Mouse (Mus musculus): ENCODE data around the gene Mmp21. TPM values are rescaled to one million over a fixed set of nuclear protein-coding genes. Genes with fewer than 3 reads are reported as not detected.

Gene Mmp21
- not detected in 2 replicates for total RNA-seq (2012; rRNA removed)
- total RNA-seq (2014; rRNA removed), result not detected in 2 replicates
- 0.15 and 0.17 TPM in 2 replicates for polyA plus RNA-seq (2012; ENCODE audit: insufficient read length, low read depth)

DNA sequence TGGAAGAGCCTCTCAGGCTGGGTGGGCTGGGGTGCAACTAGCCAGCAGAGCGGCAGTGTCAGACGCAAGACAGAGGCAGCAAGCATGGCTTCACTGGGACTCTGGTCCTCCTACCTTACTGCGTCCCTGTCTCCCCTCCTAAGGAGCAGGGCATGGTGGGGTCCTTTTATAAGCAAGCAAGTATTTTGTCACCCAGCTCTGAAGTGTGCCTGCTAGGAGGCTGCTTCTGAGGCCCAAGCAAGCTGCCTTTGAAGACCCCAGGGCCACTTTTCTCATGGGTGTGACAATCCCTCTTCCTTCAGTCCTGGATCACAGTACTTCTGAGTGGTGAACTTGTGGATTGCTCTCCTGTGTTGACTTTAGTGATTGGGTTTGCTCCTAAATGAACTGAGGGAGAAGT is at the start of gene Mmp21:
TSS of gene Mmp21 (minus strand) at position 101 of the 400 bp plus-strand sequence.
- Histone ChIP-seq H3K9me3 (replicated peaks; ENCODE audit: low read length) (no peaks in the 10 kb centered on the region), H3K79me2 (replicated peaks; ENCODE audit: control insufficient read depth, extremely low read depth, insufficient read depth, poor library complexity, severe bottlenecking) (no peaks in the 10 kb centered on the region), H3K36me3 (replicated peaks in 1 of 2; ENCODE audit: control insufficient read depth in 1 of 2, insufficient read depth in 1 of 2, low read length in 1 of 2) (peaks cover 3 to 21% of the 10 kb centered on the region in 2 experiments), H3K4me1 (ENCODE audit: control insufficient read depth in 1 of 2, insufficient read depth in 2 of 2) (peaks cover 0 to 15% of the 10 kb centered on the region in 2 experiments; a peak in 2 of 4 replicates), H3K9ac (ENCODE audit: insufficient read depth, low read depth) (no peak within 1 kb of the TSS), H3K27ac (ENCODE audit: insufficient read depth, low read depth) (no peak within 1 kb of the TSS), H3K27me3 (replicated peaks) (no peaks in the 10 kb centered on the region), H3K4me2 (ENCODE audit: insufficient read depth, low read depth, poor library complexity, severe bottlenecking) (no peak within 1 kb of the TSS), H3K4me3 (replicated peaks in 1 of 3; ENCODE audit: low read depth in 2 of 3, low read length in 2 of 3, poor library complexity in 1 of 3) (no peak within 1 kb of the TSS)
- no peak for DNase-seq (ENCODE audit: extremely low read depth)
- in situ Hi-C loops (cut with MboI; ENCODE audit: low pct_ligation_motif_present, low pct_unique_long_range_greater_than_20kb, low sequenced_read_pairs), result no loop called here
- dilution Hi-C loops (cut with MboI; ENCODE audit: extremely low pct_ligation_motif_present, extremely low pct_unique_long_range_greater_than_20kb, low sequenced_read_pairs), result no loop called here
- no peak for TF ChIP-seq SMC3 (IDR thresholded peaks at IDR 0.05; ENCODE audit: low read depth, low read length)

DNA sequence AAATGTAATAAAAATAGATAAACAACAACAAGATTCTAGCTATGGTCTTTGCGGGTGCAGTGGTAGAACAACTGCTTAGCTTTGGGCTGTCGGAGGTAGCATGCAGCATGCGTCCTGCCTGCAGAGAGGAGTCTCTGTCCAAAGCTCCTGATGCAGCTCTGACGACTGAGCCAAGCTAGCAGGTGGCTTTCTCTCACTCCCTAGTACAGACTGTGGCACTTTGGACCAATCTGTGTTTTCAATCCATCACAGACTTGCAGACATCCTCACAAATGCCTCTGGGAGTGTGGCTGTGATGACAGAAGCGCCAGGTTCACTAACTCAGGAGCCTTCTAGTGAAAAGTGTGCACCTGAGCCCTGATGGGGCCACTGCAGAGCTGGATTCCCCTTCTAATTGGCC is 49.5 kb upstream of the Mmp21 start:
- no peaks in the 10 kb centered on the region for H3K9me3 ChIP-seq (replicated peaks; ENCODE audit: low read length)
- H3K79me2 ChIP-seq (replicated peaks; ENCODE audit: control insufficient read depth, extremely low read depth, insufficient read depth, poor library complexity, severe bottlenecking), result no peaks in the 10 kb centered on the region
- no peak overlapping the region for H3K4me2 ChIP-seq (ENCODE audit: insufficient read depth, low read depth, poor library complexity, severe bottlenecking)
- dilution Hi-C loops (cut with MboI; ENCODE audit: extremely low pct_ligation_motif_present, extremely low pct_unique_long_range_greater_than_20kb, low sequenced_read_pairs) (no loop called here), in situ Hi-C loops (cut with MboI; ENCODE audit: low pct_ligation_motif_present, low pct_unique_long_range_greater_than_20kb, low sequenced_read_pairs) (no loop called here)
- H3K9ac ChIP-seq (ENCODE audit: insufficient read depth, low read depth), result no peak overlapping the region
- TF ChIP-seq JUND (conservative IDR thresholded peaks at IDR 0.05; ENCODE audit: low read depth, low read length), result no peak
- no peak for TF ChIP-seq MAFK (IDR thresholded peaks at IDR 0.05; ENCODE audit: insufficient replicate concordance, low read length)
- no peak for TF ChIP-seq MEF2A (IDR thresholded peaks at IDR 0.05; ENCODE audit: borderline replicate concordance, low read depth, low read length)
- no peak for TF ChIP-seq USF1 (IDR thresholded peaks at IDR 0.05; ENCODE audit: low read depth, low read length)
- peaks cover 26 to 49% of the 10 kb centered on the region in 2 experiments for H3K36me3 ChIP-seq (replicated peaks in 1 of 2; ENCODE audit: control insufficient read depth in 1 of 2, insufficient read depth in 1 of 2, low read length in 1 of 2)
- no peak overlapping the region for H3K27ac ChIP-seq (ENCODE audit: insufficient read depth, low read depth)
- no peak for DNase-seq (ENCODE audit: extremely low read depth)
- H3K4me1 ChIP-seq (ENCODE audit: control insufficient read depth in 1 of 2, insufficient read depth in 2 of 2), result no peaks in the 10 kb centered on the region
- H3K4me3 ChIP-seq (replicated peaks in 1 of 3; ENCODE audit: low read depth in 2 of 3, low read length in 2 of 3, poor library complexity in 1 of 3), result no peak overlapping the region
- no peaks in the 10 kb centered on the region for H3K27me3 ChIP-seq (replicated peaks)

DNA sequence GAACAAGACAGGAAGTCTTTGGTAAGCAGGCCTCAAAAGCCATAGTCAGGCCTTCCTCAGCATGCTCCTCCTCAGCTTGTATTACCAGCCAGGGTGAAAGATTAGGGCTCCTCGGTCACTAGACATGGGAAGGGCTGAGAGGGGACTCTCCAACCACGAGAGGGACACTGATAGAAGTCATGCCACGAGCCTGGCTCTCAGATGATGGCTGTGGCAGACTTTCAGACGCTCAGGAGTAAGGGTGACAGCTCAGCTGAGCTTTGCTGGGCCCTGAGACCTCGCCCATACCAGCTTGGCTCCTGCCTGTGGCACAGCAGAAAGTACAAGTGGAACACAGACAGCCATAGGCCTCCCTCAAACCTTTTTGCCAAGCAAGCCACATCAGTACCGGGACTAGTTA is 47.2 kb upstream of the Mmp21 start:
- Histone ChIP-seq H3K4me1 (ENCODE audit: control insufficient read depth in 1 of 2, insufficient read depth in 2 of 2) (no peaks in the 10 kb centered on the region), H3K79me2 (replicated peaks; ENCODE audit: control insufficient read depth, extremely low read depth, insufficient read depth, poor library complexity, severe bottlenecking) (no peaks in the 10 kb centered on the region), H3K4me3 (replicated peaks in 1 of 3; ENCODE audit: low read depth in 2 of 3, low read length in 2 of 3, poor library complexity in 1 of 3) (no peak overlapping the region), H3K9me3 (replicated peaks; ENCODE audit: low read length) (no peaks in the 10 kb centered on the region), H3K4me2 (ENCODE audit: insufficient read depth, low read depth, poor library complexity, severe bottlenecking) (no peak overlapping the region), H3K27ac (ENCODE audit: insufficient read depth, low read depth) (no peak overlapping the region), H3K9ac (ENCODE audit: insufficient read depth, low read depth) (no peak overlapping the region), H3K27me3 (replicated peaks) (no peaks in the 10 kb centered on the region), H3K36me3 (replicated peaks in 1 of 2; ENCODE audit: control insufficient read depth in 1 of 2, insufficient read depth in 1 of 2, low read length in 1 of 2) (peaks cover 35 to 52% of the 10 kb centered on the region in 2 experiments)
- in situ Hi-C loops (cut with MboI; ENCODE audit: low pct_ligation_motif_present, low pct_unique_long_range_greater_than_20kb, low sequenced_read_pairs), result no loop called here
- no peak for DNase-seq (ENCODE audit: extremely low read depth)
- dilution Hi-C loops (cut with MboI; ENCODE audit: extremely low pct_ligation_motif_present, extremely low pct_unique_long_range_greater_than_20kb, low sequenced_read_pairs), result no loop called here
- no peak for TF ChIP-seq USF2 (conservative IDR thresholded peaks at IDR 0.05; ENCODE audit: low read depth, low read length)
- no peak for TF ChIP-seq RCOR1 (conservative IDR thresholded peaks at IDR 0.05; ENCODE audit: low read depth, low read length)
- no peak for TF ChIP-seq HCFC1 (IDR thresholded peaks at IDR 0.05; ENCODE audit: low read depth, low read length)
- TF ChIP-seq MYC (IDR thresholded peaks at IDR 0.05; ENCODE audit: low read depth, low read length), result no peak
- no peak for TF ChIP-seq POLR2A (IDR thresholded peaks at IDR 0.05; ENCODE audit: low read depth, low read length)
- no peak for TF ChIP-seq MAFK (IDR thresholded peaks at IDR 0.05; ENCODE audit: insufficient replicate concordance, low read length)
- TF ChIP-seq IRF4 (IDR thresholded peaks at IDR 0.05; ENCODE audit: low read depth, low read length), result no peak
- no peak for TF ChIP-seq NELFE (IDR thresholded peaks at IDR 0.05; ENCODE audit: low read depth, low read length)
- no peak for TF ChIP-seq ZMIZ1 (IDR thresholded peaks at IDR 0.05; ENCODE audit: low read depth, low read length)
- TF ChIP-seq E2F4 (IDR thresholded peaks at IDR 0.05; ENCODE audit: insufficient replicate concordance, low read depth, low read length), result no peak
- TF ChIP-seq TBP (conservative IDR thresholded peaks at IDR 0.05; ENCODE audit: low read depth, low read length), result no peak
- no peak for TF ChIP-seq ELF1 (IDR thresholded peaks at IDR 0.05; ENCODE audit: low read depth, low read length)
- TF ChIP-seq ZNF384 (IDR thresholded peaks at IDR 0.05; ENCODE audit: low read depth, low read length), result no peak
- TF ChIP-seq PAX5 (IDR thresholded peaks at IDR 0.05; ENCODE audit: low read length), result no peak
- no peak for TF ChIP-seq CTCF (conservative IDR thresholded peaks at IDR 0.05 in 1 of 2, IDR thresholded peaks at IDR 0.05 in 1 of 2; ENCODE audit: low read depth in 2 of 2, low read length in 2 of 2)
- TF ChIP-seq NRF1 (IDR thresholded peaks at IDR 0.05; ENCODE audit: low read depth, low read length), result no peak
- no peak for TF ChIP-seq CHD2 (IDR thresholded peaks at IDR 0.05; ENCODE audit: low read length)
- no peak for TF ChIP-seq UBTF (IDR thresholded peaks at IDR 0.05; ENCODE audit: low read depth, low read length)
- no peak for TF ChIP-seq ZKSCAN1 (IDR thresholded peaks at IDR 0.05; ENCODE audit: borderline replicate concordance, low read depth, low read length)

Data from CH12.LX (cell line).